24 mouse cellular contexts compared by ENCODE assay signal in the genomic region with DNA sequence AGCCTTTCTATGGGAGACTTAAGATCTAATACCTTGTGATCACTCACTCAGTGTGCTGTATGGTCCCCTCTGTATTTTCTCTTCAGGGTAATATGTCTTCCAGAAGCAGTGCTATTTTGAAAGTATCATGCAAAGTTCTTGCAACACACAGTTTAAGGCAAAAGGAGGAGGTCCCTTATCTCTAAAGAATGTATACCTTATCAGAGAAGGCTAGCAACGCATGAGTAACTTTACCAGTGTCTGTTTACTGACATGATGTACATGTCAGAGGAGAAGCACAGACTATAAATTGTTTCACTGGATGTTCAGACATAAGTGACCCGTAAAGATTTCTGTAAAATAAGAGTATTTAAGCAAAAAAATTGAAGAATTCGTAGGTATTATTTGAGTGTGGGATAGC.
DNase-seq lines count a peak whose midpoint lies in the region; ATAC-seq and TF ChIP-seq lines count a peak whose summit lies in the region.
"Had no signal": no experiment of that assay in that cellular context is flagged by ENCODE, and none has a peak within 500 bp of the region (broad histone marks: within the 10 kb centered on the region; RNA-seq: fewer than 3 reads in every experiment).

No protein-coding gene starts in this region.

- H3K27ac ChIP-seq in MEL (ENCODE audit: control insufficient read depth, low read depth, low read length) = no peak overlapping the region
- no peak overlapping the region for H3K27ac ChIP-seq in liver, embryonic 15.5 days (replicated peaks)
- H3K27ac ChIP-seq in midbrain, embryonic 16.5 days (ENCODE audit: low read length) = no peak overlapping the region
- no peak overlapping the region for H3K27ac ChIP-seq in hindbrain, embryonic 11.5 days (ENCODE audit: low read depth, low read length)
- H3K27ac ChIP-seq: forebrain, embryonic 10.5 days; forebrain, embryonic 13.5 days; heart, adult 2 months; heart, embryonic 10.5 days; heart, embryonic 13.5 days; hindbrain, embryonic 12.5 days; hindbrain, embryonic 15.5 days had no signal

- no peak overlapping the region for H3K9ac ChIP-seq in MEL (ENCODE audit: control insufficient read depth, low read depth, low read length, poor library complexity, severe bottlenecking)
- H3K9ac ChIP-seq in liver, embryonic 15.5 days = no peak overlapping the region
- no peak overlapping the region for H3K9ac ChIP-seq in midbrain, embryonic 16.5 days (ENCODE audit: low read depth, low read length)
- H3K9ac ChIP-seq in hindbrain, embryonic 11.5 days (ENCODE audit: low read depth, low read length) = no peak overlapping the region
- H3K9ac ChIP-seq: forebrain, embryonic 13.5 days; heart, embryonic 13.5 days; hindbrain, embryonic 12.5 days; hindbrain, embryonic 15.5 days had no signal

- peak; percentile 5 for DNase-seq in G1E (ENCODE audit: low spot score)
- DNase-seq in MEL (ENCODE audit: low read depth, low spot score) = peak; percentile 49
- no peak for DNase-seq in layer of hippocampus, postnatal 25 days (ENCODE audit: extremely low spot score in 1 of 2, low spot score in 1 of 2)
- DNase-seq in hindbrain, embryonic 11.5 days (ENCODE audit: low spot score) = no peak
- DNase-seq: adrenal gland, postnatal 10 days; cerebellum, adult 11-12 months; cerebellum, adult 8-10 months; cerebellum, postnatal 10 days; gastrocnemius, postnatal 10 days; gastrocnemius, postnatal 36 days; heart, adult 2 months; heart, postnatal 14 days; heart, postnatal 4 days had no signal

- ATAC-seq in G1E (ENCODE audit: extremely low read depth, insufficient number of reproducible peaks, low FRiP score, poor library complexity, severe bottlenecking) = peak; percentile 89
- peak; percentile 61 for ATAC-seq in liver, embryonic 15.5 days (ENCODE audit: insufficient read depth)
- ATAC-seq in midbrain, embryonic 16.5 days = no peak
- no peak for ATAC-seq in hindbrain, embryonic 11.5 days (ENCODE audit: low FRiP score)
- ATAC-seq: CD4-positive, CD25-positive, alpha-beta regulatory T cell, adult 4 months; forebrain, embryonic 13.5 days; forebrain, embryonic 16.5 days; Patski had no signal

- H3K4me1 ChIP-seq in G1E (ENCODE audit: insufficient read depth, low read depth, low read length) (peaks cover 51% of the 10 kb centered on the region), MEL (ENCODE audit: control insufficient read depth in 1 of 2, insufficient read depth in 2 of 2, low read length in 2 of 2) (peaks cover 6 to 19% of the 10 kb centered on the region in 2 experiments; a peak in 3 of 4 replicates)
- H3K4me1 ChIP-seq in liver, embryonic 15.5 days (replicated peaks) = peaks cover 10% of the 10 kb centered on the region; the same call in 1 of the 2 replicates
- H3K4me1 ChIP-seq in midbrain, embryonic 16.5 days (ENCODE audit: control insufficient read depth, insufficient read depth, low read length) = no peaks in the 10 kb centered on the region
- H3K4me1 ChIP-seq in hindbrain, embryonic 11.5 days (replicated peaks; ENCODE audit: control insufficient read depth, insufficient read depth, low read length) = no peaks in the 10 kb centered on the region
- H3K4me1 ChIP-seq: forebrain, embryonic 10.5 days; forebrain, embryonic 13.5 days; heart, embryonic 10.5 days; hindbrain, embryonic 12.5 days; hindbrain, embryonic 15.5 days had no signal

- TF ChIP-seq RAD21 in MEL (IDR thresholded peaks at IDR 0.05; ENCODE audit: low read depth, low read length) = no peak

- no peaks in the 10 kb centered on the region for H3K79me2 ChIP-seq in MEL (ENCODE audit: control insufficient read depth, insufficient read depth, low read length, poor library complexity)

- H3K4me2 ChIP-seq in liver, embryonic 15.5 days = no peak overlapping the region
- no peak overlapping the region for H3K4me2 ChIP-seq in midbrain, embryonic 16.5 days (ENCODE audit: low read length)
- H3K4me2 ChIP-seq in hindbrain, embryonic 11.5 days (replicated peaks; ENCODE audit: low read depth, low read length) = no peak overlapping the region
- H3K4me2 ChIP-seq: forebrain, embryonic 13.5 days; heart, embryonic 13.5 days; hindbrain, embryonic 12.5 days; hindbrain, embryonic 15.5 days had no signal

- 33% methylated on average over 3 of the region's 3 CpGs for WGBS in liver, embryonic 15.5 days (ENCODE audit: insufficient replicate concordance)
- WGBS in midbrain, embryonic 16.5 days = 90% methylated on average over 3 of the region's 3 CpGs
- 89% methylated on average over 3 of the region's 3 CpGs for WGBS in hindbrain, embryonic 11.5 days

- no peaks in the 10 kb centered on the region for H3K36me3 ChIP-seq in G1E (replicated peaks)
- peaks cover 0 to 21% of the 10 kb centered on the region in 2 experiments; a peak in 2 of 4 replicates for H3K36me3 ChIP-seq in MEL (ENCODE audit: control insufficient read depth in 1 of 2, insufficient read depth in 2 of 2, low read length in 2 of 2)
- H3K36me3 ChIP-seq in liver, embryonic 15.5 days (replicated peaks) = 0 out of 2 replicates have a peak, but pooled peaks cover 3% of the 10 kb centered on the region
- no peaks in the 10 kb centered on the region for H3K36me3 ChIP-seq in midbrain, embryonic 16.5 days (ENCODE audit: control insufficient read depth, insufficient read depth, low read length)
- H3K36me3 ChIP-seq in hindbrain, embryonic 11.5 days (ENCODE audit: control insufficient read depth, insufficient read depth, low read length) = no peaks in the 10 kb centered on the region
- H3K36me3 ChIP-seq: hindbrain, embryonic 12.5 days; hindbrain, embryonic 15.5 days had no signal

- TF ChIP-seq EP300 in MEL (IDR thresholded peaks at IDR 0.05; ENCODE audit: low read depth in 1 of 2, low read length in 2 of 2) = peak; percentile 75

- no peaks in the 10 kb centered on the region for H3K27me3 ChIP-seq in G1E (ENCODE audit: insufficient read depth, low read length)
- no peaks in the 10 kb centered on the region for H3K27me3 ChIP-seq in MEL (ENCODE audit: control insufficient read depth in 1 of 2, insufficient read depth in 2 of 2, low read length in 2 of 2)
- H3K27me3 ChIP-seq in liver, embryonic 15.5 days = no peaks in the 10 kb centered on the region
- H3K27me3 ChIP-seq in midbrain, embryonic 16.5 days (ENCODE audit: control insufficient read depth, insufficient read depth, low read depth, low read length) = no peaks in the 10 kb centered on the region
- H3K27me3 ChIP-seq in hindbrain, embryonic 11.5 days (ENCODE audit: control insufficient read depth, insufficient read depth, low read length) = no peaks in the 10 kb centered on the region
- H3K27me3 ChIP-seq: forebrain, embryonic 13.5 days; heart, embryonic 13.5 days; hindbrain, embryonic 12.5 days; hindbrain, embryonic 15.5 days; Patski had no signal

- H3K4me3 ChIP-seq in G1E (ENCODE audit: low read depth, low read length) (no peak overlapping the region), MEL (ENCODE audit: control insufficient read depth in 1 of 2, insufficient read depth in 1 of 2, low read depth in 2 of 2, low read length in 2 of 2) (no peak overlapping the region)
- H3K4me3 ChIP-seq in liver, embryonic 15.5 days (replicated peaks) = no peak overlapping the region
- H3K4me3 ChIP-seq in midbrain, embryonic 16.5 days (ENCODE audit: low read depth, low read length) = no peak overlapping the region
- H3K4me3 ChIP-seq in hindbrain, embryonic 11.5 days (ENCODE audit: low read depth, low read length) = no peak overlapping the region
- H3K4me3 ChIP-seq: forebrain, embryonic 10.5 days; forebrain, embryonic 13.5 days; heart, adult 2 months; heart, embryonic 10.5 days; heart, embryonic 13.5 days; hindbrain, embryonic 12.5 days; hindbrain, embryonic 15.5 days had no signal

- TF ChIP-seq CTCF in G1E (IDR thresholded peaks at IDR 0.05; ENCODE audit: low read depth, low read length) = no peak
- TF ChIP-seq CTCF in MEL (IDR thresholded peaks at IDR 0.05 in 2 of 3, conservative IDR thresholded peaks at IDR 0.05 in 1 of 3; ENCODE audit: control insufficient read depth in 1 of 3, insufficient read depth in 1 of 3, low read depth in 2 of 3, low read length in 3 of 3, poor library complexity in 1 of 3, severe bottlenecking in 1 of 3) = no peak

- H3K9me3 ChIP-seq in G1E (replicated peaks) = no peaks in the 10 kb centered on the region
- H3K9me3 ChIP-seq in MEL (replicated peaks; ENCODE audit: insufficient read depth, low read length) = no peaks in the 10 kb centered on the region
- H3K9me3 ChIP-seq in liver, embryonic 15.5 days (replicated peaks) = no peaks in the 10 kb centered on the region
- H3K9me3 ChIP-seq in midbrain, embryonic 16.5 days (replicated peaks; ENCODE audit: control insufficient read depth, low read length, poor library complexity, severe bottlenecking) = no peaks in the 10 kb centered on the region
- H3K9me3 ChIP-seq in hindbrain, embryonic 11.5 days (ENCODE audit: control insufficient read depth, low read length) = no peaks in the 10 kb centered on the region
- H3K9me3 ChIP-seq: forebrain, embryonic 10.5 days; forebrain, embryonic 13.5 days; heart, embryonic 10.5 days; heart, embryonic 13.5 days; hindbrain, embryonic 12.5 days; hindbrain, embryonic 15.5 days had no signal

- no peak for TF ChIP-seq POLR2A in MEL (IDR thresholded peaks at IDR 0.05; ENCODE audit: control insufficient read depth in 1 of 2, insufficient read depth in 1 of 2, low read depth in 1 of 2, low read length in 2 of 2, poor library complexity in 1 of 2)

TF ChIP-seq in MEL, 35 proteins besides CTCF, POLR2A, EP300 and RAD21:
- peak; percentile 51; the same call in 1 of the 2 replicates for TF ChIP-seq SIN3A (IDR thresholded peaks at IDR 0.05; ENCODE audit: low read length)
- TF ChIP-seq USF1 (IDR thresholded peaks at IDR 0.05; ENCODE audit: low read depth, low read length) = no peak
- TF ChIP-seq ZMIZ1 (IDR thresholded peaks at IDR 0.05; ENCODE audit: low read depth, low read length) = no peak
- TF ChIP-seq KAT2A (conservative IDR thresholded peaks at IDR 0.05; ENCODE audit: low read depth, low read length) = no peak
- peak; percentile 60; the same call in 1 of the 2 replicates for TF ChIP-seq BHLHE40 (IDR thresholded peaks at IDR 0.05; ENCODE audit: borderline replicate concordance, low read depth, low read length)
- TF ChIP-seq ETS1 (IDR thresholded peaks at IDR 0.05; ENCODE audit: low read depth, low read length) = peak; percentile 62
- peak; percentile 72 for TF ChIP-seq TCF12 (IDR thresholded peaks at IDR 0.05; ENCODE audit: low read depth, low read length)
- no peak for TF ChIP-seq TBP (IDR thresholded peaks at IDR 0.05; ENCODE audit: low read depth, low read length)
- TF ChIP-seq NELFE (IDR thresholded peaks at IDR 0.05; ENCODE audit: low read depth, low read length) = no peak
- no peak for TF ChIP-seq MAX (IDR thresholded peaks at IDR 0.05; ENCODE audit: low read length)
- TF ChIP-seq POLR2AphosphoS2 (IDR thresholded peaks at IDR 0.05; ENCODE audit: low read length) = no peak
- no peak for TF ChIP-seq MYB (IDR thresholded peaks at IDR 0.05; ENCODE audit: low read depth, low read length)
- TF ChIP-seq GATA1 (IDR thresholded peaks at IDR 0.05; ENCODE audit: low read depth, low read length) = peak; percentile 82
- TF ChIP-seq MXI1 (IDR thresholded peaks at IDR 0.05; ENCODE audit: low read depth, low read length) = no peak
TF ChIP-seq in MEL: peak in this region for 5.

Comparison
In these comparisons a context has a peak if more than half of its experiments do, and no peak if none do; other contexts are left out.
1. ATAC-seq: peak in G1E (single experiment) and liver, embryonic 15.5 days (single experiment); none in midbrain, embryonic 16.5 days (single experiment) and hindbrain, embryonic 11.5 days (single experiment).
2. DNase-seq: peak in G1E (single experiment) and MEL (single experiment); none in layer of hippocampus, postnatal 25 days (0 of 2) and hindbrain, embryonic 11.5 days (single experiment).